Mouse (Mus musculus): ENCODE data around the gene Smc3. TPM values are rescaled to one million over a fixed set of nuclear protein-coding genes. Genes with fewer than 3 reads are reported as not detected.
A peak's percentile ranks its signal among the peaks of the same experiment; 100 is the strongest.

Smc3 gene
- total and polyA plus RNA-seq, 2 experiments from 2014 or later: 26.1 to 45.7 TPM

GRCm38 (mm10) chr19:53670625-53671141, 70.5 kb downstream of the Smc3 start:
- 0 out of 2 replicates have a peak overlapping the region, but pooled peaks have one; percentile 13 for H3K9ac ChIP-seq (replicated peaks; ENCODE audit: low read length, poor library complexity, severe bottlenecking)
- H3K9me3 ChIP-seq (ENCODE audit: low read length): no peaks in the 10 kb centered on the region
- no peak overlapping the region for H3K4me3 ChIP-seq (ENCODE audit: low read depth, low read length)
- H3K36me3 ChIP-seq (ENCODE audit: insufficient read depth, low read length): no peaks in the 10 kb centered on the region
- 0 out of 2 replicates have a peak, but pooled peaks have one; percentile 16 for ATAC-seq (ENCODE audit: low FRiP score)
- H3K27ac ChIP-seq (ENCODE audit: low read depth, low read length): no peak overlapping the region
- H3K27me3 ChIP-seq (ENCODE audit: insufficient read depth, low read length): peaks cover 18% of the 10 kb centered on the region
- no peak for DNase-seq (ENCODE audit: low spot score)
- no peaks in the 10 kb centered on the region for H3K4me1 ChIP-seq (ENCODE audit: insufficient read depth, low read length)
- TF ChIP-seq CTCF (IDR thresholded peaks at IDR 0.05): no peak
- 19% methylated on average over 12 of the region's 12 CpGs for WGBS
- no peak overlapping the region for H3K4me2 ChIP-seq (ENCODE audit: low read depth, low read length, poor library complexity, severe bottlenecking)

DNA sequence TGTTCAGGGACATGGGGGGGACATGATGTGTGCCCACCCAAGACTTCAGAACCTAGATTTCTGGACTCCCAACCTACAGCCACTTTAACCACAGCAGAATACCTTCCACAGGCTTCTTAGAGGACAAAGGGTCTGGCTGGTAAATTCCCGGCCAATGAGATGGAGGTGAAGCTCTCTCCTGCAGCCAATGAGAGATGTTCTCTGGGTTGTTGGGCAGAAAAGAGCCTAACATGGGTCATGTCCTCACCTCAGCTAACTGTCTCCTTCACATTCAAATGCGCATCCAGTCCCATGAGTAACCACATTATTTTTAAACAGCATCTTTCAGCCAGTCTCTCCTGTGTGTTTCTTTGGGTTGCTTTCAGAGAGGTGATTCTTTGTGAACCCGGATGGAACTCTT, 71.2 kb downstream of the Smc3 start:
- H3K9me3 ChIP-seq (ENCODE audit: low read length): no peaks in the 10 kb centered on the region
- no peak overlapping the region for H3K4me2 ChIP-seq (ENCODE audit: low read depth, low read length, poor library complexity, severe bottlenecking)
- no peaks in the 10 kb centered on the region for H3K4me1 ChIP-seq (ENCODE audit: insufficient read depth, low read length)
- ATAC-seq (ENCODE audit: low FRiP score) (no peak), DNase-seq (ENCODE audit: low spot score) (no peak)
- H3K4me3 ChIP-seq (ENCODE audit: low read depth, low read length): no peak overlapping the region
- H3K27me3 ChIP-seq (ENCODE audit: insufficient read depth, low read length): peaks cover 25% of the 10 kb centered on the region
- H3K9ac ChIP-seq (replicated peaks; ENCODE audit: low read length, poor library complexity, severe bottlenecking): no peak overlapping the region
- H3K36me3 ChIP-seq (ENCODE audit: insufficient read depth, low read length): no peaks in the 10 kb centered on the region
- no peak for TF ChIP-seq CTCF (IDR thresholded peaks at IDR 0.05)
- no peak overlapping the region for H3K27ac ChIP-seq (ENCODE audit: low read depth, low read length)
- WGBS: 50% methylated on average over 3 of the region's 3 CpGs

DNA sequence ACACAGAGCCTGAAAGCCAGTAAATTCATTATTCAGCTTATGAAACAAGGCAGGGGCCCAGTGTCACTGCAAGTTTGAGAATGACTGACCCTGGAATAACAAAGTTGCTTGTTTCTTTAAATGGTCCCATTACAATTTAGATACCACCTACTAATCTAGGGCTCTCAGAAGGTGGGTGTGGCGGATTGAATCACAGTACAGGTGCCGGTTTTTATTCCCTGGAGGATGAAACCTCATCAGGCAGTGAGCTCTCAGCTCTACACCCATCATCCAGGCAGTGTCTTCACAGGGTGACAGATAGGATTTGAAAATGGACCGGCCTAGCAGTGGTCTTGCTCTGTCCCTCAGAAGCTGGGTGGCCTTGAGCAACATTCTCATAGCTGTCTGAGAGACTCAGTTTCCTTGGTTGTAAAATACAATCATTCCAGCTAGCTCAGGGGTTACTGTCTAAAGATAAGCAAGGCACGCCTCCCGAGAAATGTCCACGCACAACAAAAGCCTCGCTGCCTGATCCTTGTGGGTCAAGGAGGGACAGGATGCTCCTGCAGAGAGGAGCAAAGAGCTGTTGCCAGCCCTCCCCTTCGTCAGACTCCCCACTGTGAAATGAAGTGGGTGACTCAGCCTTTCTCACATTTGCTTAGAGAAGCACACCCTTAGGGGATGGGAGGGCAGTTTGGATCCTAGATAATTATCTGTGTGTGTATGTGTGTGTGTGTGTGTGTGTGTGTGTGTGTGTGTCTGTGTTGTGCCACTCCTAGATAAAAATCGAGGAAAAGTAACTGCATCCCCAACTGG, 74.1 kb downstream of the Smc3 start:
- Histone ChIP-seq H3K4me3 (ENCODE audit: low read depth, low read length) (no peak overlapping the region), H3K4me1 (ENCODE audit: insufficient read depth, low read length) (no peaks in the 10 kb centered on the region), H3K27ac (ENCODE audit: low read depth, low read length) (no peak overlapping the region), H3K27me3 (ENCODE audit: insufficient read depth, low read length) (peaks cover 38% of the 10 kb centered on the region), H3K9ac (replicated peaks; ENCODE audit: low read length, poor library complexity, severe bottlenecking) (no peak overlapping the region), H3K36me3 (ENCODE audit: insufficient read depth, low read length) (no peaks in the 10 kb centered on the region), H3K4me2 (ENCODE audit: low read depth, low read length, poor library complexity, severe bottlenecking) (no peak overlapping the region), H3K9me3 (ENCODE audit: low read length) (no peaks in the 10 kb centered on the region)
- TF ChIP-seq CTCF (IDR thresholded peaks at IDR 0.05): no peak
- WGBS: 50% methylated on average over 9 of the region's 9 CpGs
- ATAC-seq (ENCODE audit: low FRiP score) (no peak), DNase-seq (ENCODE audit: low spot score) (no peak)

- H3K9me3 ChIP-seq (ENCODE audit: low read length): no peaks in the 10 kb centered on the region
- peaks cover 38% of the 10 kb centered on the region for H3K27me3 ChIP-seq (ENCODE audit: insufficient read depth, low read length)
- no peak overlapping the region; the same call in 1 of the 2 replicates for H3K9ac ChIP-seq (replicated peaks; ENCODE audit: low read length, poor library complexity, severe bottlenecking)
- peak overlapping the region; percentile 100 for H3K4me2 ChIP-seq (ENCODE audit: low read depth, low read length, poor library complexity, severe bottlenecking)
- no peak for TF ChIP-seq CTCF (IDR thresholded peaks at IDR 0.05)
- H3K4me3 ChIP-seq (ENCODE audit: low read depth, low read length): peak overlapping the region; percentile 61
- under 1% methylated on average over 26 of the region's 26 CpGs for WGBS
- H3K36me3 ChIP-seq (ENCODE audit: insufficient read depth, low read length): no peaks in the 10 kb centered on the region
- DNase-seq (ENCODE audit: low spot score): no peak
- ATAC-seq (ENCODE audit: low FRiP score): no peak
- H3K27ac ChIP-seq (ENCODE audit: low read depth, low read length): no peak overlapping the region
- no peaks in the 10 kb centered on the region for H3K4me1 ChIP-seq (ENCODE audit: insufficient read depth, low read length)
Measured at GRCm38 (mm10) chr19:53676228-53676627, 76.0 kb downstream of the Smc3 start.

DNA sequence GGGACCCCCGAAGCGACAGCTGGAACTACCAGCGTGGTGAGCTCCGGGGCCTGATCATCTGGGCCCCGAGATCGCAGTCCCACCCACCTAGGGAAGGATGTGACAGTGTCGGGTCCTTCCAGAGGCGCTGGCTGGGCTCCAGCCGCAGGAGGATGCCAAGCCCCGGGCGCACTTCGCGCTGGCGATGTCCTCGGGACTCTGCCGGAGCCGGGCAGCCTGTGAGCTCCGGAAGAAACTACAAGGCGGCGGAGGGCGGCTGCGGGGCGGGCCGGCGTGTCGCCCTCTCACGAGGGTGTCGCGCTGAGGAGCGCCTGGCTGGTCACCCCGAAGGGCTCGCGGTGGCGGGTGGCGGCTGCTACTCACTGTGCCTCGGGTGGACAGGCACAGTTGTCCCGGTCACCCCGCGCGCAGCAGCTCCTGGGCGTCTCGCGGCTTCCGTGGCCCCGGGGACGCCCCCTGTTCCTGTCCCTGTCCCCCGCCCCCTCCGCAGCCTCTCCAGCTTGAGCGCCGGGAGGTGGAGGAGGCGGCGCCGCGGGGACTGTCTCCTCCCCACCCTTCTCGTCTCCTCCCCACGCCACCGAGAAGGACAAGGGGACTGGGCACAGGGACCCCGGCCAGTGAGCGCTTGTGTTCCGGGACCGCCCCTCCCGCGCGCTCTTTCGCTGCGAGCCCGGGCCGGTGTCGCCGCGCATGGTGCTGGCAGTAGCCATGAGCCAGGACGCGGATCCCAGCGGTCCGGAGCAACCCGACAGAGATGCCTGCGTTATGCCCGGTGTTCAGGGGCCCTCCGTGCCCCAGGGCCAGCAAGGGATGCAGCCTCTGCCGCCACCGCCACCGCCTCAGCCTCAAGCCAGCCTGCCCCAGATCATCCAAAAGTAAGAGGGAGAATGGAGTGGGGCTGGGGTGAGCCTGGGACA, 76.8 kb downstream of the Smc3 start, which contains the start of gene Rbm20:
Gene Rbm20, plus strand, starts transcription at position 589 of the 917 bp plus-strand sequence.
- H3K36me3 ChIP-seq (ENCODE audit: insufficient read depth, low read length): no peaks in the 10 kb centered on the region
- H3K27ac ChIP-seq (ENCODE audit: low read depth, low read length): no peak within 1 kb of the TSS
- peak within 1 kb of the TSS; percentile 55 for H3K9ac ChIP-seq (replicated peaks; ENCODE audit: low read length, poor library complexity, severe bottlenecking)
- no peaks in the 10 kb centered on the region for H3K4me1 ChIP-seq (ENCODE audit: insufficient read depth, low read length)
- under 1% methylated on average over 72 of the region's 82 CpGs for WGBS
- peaks cover 38% of the 10 kb centered on the region for H3K27me3 ChIP-seq (ENCODE audit: insufficient read depth, low read length)
- DNase-seq (ENCODE audit: low spot score) (no peak), ATAC-seq (ENCODE audit: low FRiP score) (peak; percentile 47)
- no peak for TF ChIP-seq CTCF (IDR thresholded peaks at IDR 0.05)
- H3K9me3 ChIP-seq (ENCODE audit: low read length): no peaks in the 10 kb centered on the region
- peak within 1 kb of the TSS; percentile 61 for H3K4me3 ChIP-seq (ENCODE audit: low read depth, low read length)
- peak within 1 kb of the TSS; percentile 100 for H3K4me2 ChIP-seq (ENCODE audit: low read depth, low read length, poor library complexity, severe bottlenecking)

Data from midbrain, postnatal 0 days (tissue).